Mouse (Mus musculus) CH12.LX (cell line): ENCODE results near the gene Cyth4. TPM values are rescaled to one million over a fixed set of nuclear protein-coding genes. Genes with fewer than 3 reads are reported as not detected.
A peak's percentile ranks its signal among the peaks of the same experiment; 100 is the strongest.

ENCODE experiments used
- DNase-seq: peaks from one replicate; pipeline ENCODE4 v3.0.0-alpha.2; 2013; ENCODE audit errors: extremely low read depth
- H3K27ac ChIP-seq: 2 replicates; pipeline ENCODE4 v1.5.1; 2012; ENCODE audit warnings: low read depth, mild to moderate bottlenecking, control low read depth, moderate library complexity; ENCODE audit not compliant: insufficient read depth
- H3K27me3 ChIP-seq: replicated peaks from 2 replicates; pipeline ENCODE3; 2012; ENCODE audit warnings: inconsistent platforms
- H3K36me3 ChIP-seq, 2 experiments: replicated peaks in 1 of 2; 2 replicates each; pipeline versions ENCODE3 to v1.6.1; 2012; ENCODE audit warnings: inconsistent platforms in 1 of 2, low read length in 1 of 2, mild to moderate bottlenecking in 1 of 2, mixed read lengths in 1 of 2, moderate library complexity in 1 of 2; ENCODE audit not compliant: control insufficient read depth in 1 of 2, insufficient read depth in 1 of 2
- H3K4me1 ChIP-seq, 2 experiments: 2 replicates each; pipeline ENCODE4 v1.6.1; 2012; ENCODE audit warnings: inconsistent platforms in 1 of 2, moderate library complexity in 1 of 2; ENCODE audit not compliant: insufficient read depth in 2 of 2, control insufficient read depth in 1 of 2
- H3K4me2 ChIP-seq: 2 replicates; pipeline ENCODE4 v1.6.1; 2012; ENCODE audit warnings: low read depth, mild to moderate bottlenecking, control low read depth; ENCODE audit not compliant: poor library complexity, insufficient read depth, severe bottlenecking
- H3K4me3 ChIP-seq, 3 experiments: fragments of 150-350 bp in 1 of 3; sonication (generic) in 1 of 3; replicated peaks in 1 of 3; 2 replicates each; pipeline versions ENCODE3 to v1.5.1; 2011 to 2012; ENCODE audit warnings: low read depth in 2 of 3, low read length in 2 of 3, mild to moderate bottlenecking in 2 of 3, moderate library complexity in 2 of 3, control low read depth in 1 of 3, improper control_type of control experiment in 1 of 3, inconsistent platforms in 1 of 3, mixed read lengths in 1 of 3; ENCODE audit not compliant: poor library complexity in 1 of 3
- H3K79me2 ChIP-seq: replicated peaks from 2 replicates; pipeline ENCODE4 v1.6.1; 2012; ENCODE audit warnings: mild to moderate bottlenecking, moderate library complexity; ENCODE audit not compliant: control insufficient read depth, poor library complexity, insufficient read depth, severe bottlenecking; ENCODE audit errors: extremely low read depth
- H3K9ac ChIP-seq: 2 replicates; pipeline ENCODE4 v1.6.1; 2012; ENCODE audit warnings: low read depth, mild to moderate bottlenecking, control low read depth, moderate library complexity; ENCODE audit not compliant: insufficient read depth
- H3K9me3 ChIP-seq: replicated peaks from 2 replicates; pipeline ENCODE3; 2012; ENCODE audit warnings: low read length, inconsistent platforms, mixed read lengths
- CTCF ChIP-seq, 2 experiments: IDR thresholded peaks in 1 of 2; conservative IDR thresholded peaks in 1 of 2; 2 replicates each; pipeline ENCODE4 v1.5.1; 2011 to 2012; ENCODE audit warnings: low read depth in 2 of 2, low read length in 2 of 2, improper control_type of control experiment in 1 of 2, inconsistent platforms in 1 of 2, mild to moderate bottlenecking in 1 of 2, moderate library complexity in 1 of 2
- E2F4 ChIP-seq: IDR thresholded peaks from 2 replicates; pipeline ENCODE4 v1.6.1; 2011; ENCODE audit warnings: low read depth, low read length, improper control_type of control experiment; ENCODE audit not compliant: insufficient replicate concordance
- ELF1 ChIP-seq: IDR thresholded peaks from 2 replicates; pipeline ENCODE4 v1.6.1; 2014; ENCODE audit warnings: low read depth, mild to moderate bottlenecking, inconsistent platforms, low read length, improper control_type of control experiment
- HCFC1 ChIP-seq: IDR thresholded peaks from 2 replicates; pipeline ENCODE4 v1.6.1; 2012; ENCODE audit warnings: low read depth, mild to moderate bottlenecking, inconsistent platforms, low read length, improper control_type of control experiment
- IRF4 ChIP-seq: IDR thresholded peaks from 2 replicates; pipeline ENCODE4 v1.6.1; 2014; ENCODE audit warnings: low read depth, mild to moderate bottlenecking, inconsistent platforms, low read length, improper control_type of control experiment
- JUND ChIP-seq: conservative IDR thresholded peaks from 2 replicates; pipeline ENCODE4 v1.6.1; 2011; ENCODE audit warnings: low read depth, low read length, improper control_type of control experiment
- KAT2A ChIP-seq: IDR thresholded peaks from 2 replicates; pipeline ENCODE4 v1.6.1; 2012; ENCODE audit warnings: low read length, improper control_type of control experiment, inconsistent platforms; ENCODE audit not compliant: insufficient replicate concordance
- MAX ChIP-seq: IDR thresholded peaks from 2 replicates; pipeline ENCODE4 v1.6.1; 2011; ENCODE audit warnings: low read length, improper control_type of control experiment
- MXI1 ChIP-seq: IDR thresholded peaks from 2 replicates; pipeline ENCODE4 v1.6.1; 2011; ENCODE audit warnings: mild to moderate bottlenecking, low read depth, low read length, improper control_type of control experiment
- MYC ChIP-seq: IDR thresholded peaks from 2 replicates; pipeline ENCODE4 v1.6.1; 2011; ENCODE audit warnings: low read depth, mild to moderate bottlenecking, improper control_type of control experiment, low read length
- NRF1 ChIP-seq: IDR thresholded peaks from 2 replicates; pipeline ENCODE4 v1.6.1; 2014; ENCODE audit warnings: low read depth, mild to moderate bottlenecking, inconsistent platforms, low read length, improper control_type of control experiment, moderate library complexity
- PAX5 ChIP-seq: IDR thresholded peaks from 2 replicates; pipeline ENCODE4 v1.6.1; 2012; ENCODE audit warnings: low read length, inconsistent platforms, mixed read lengths
- POLR2A ChIP-seq: IDR thresholded peaks from 2 replicates; pipeline ENCODE4 v1.6.1; 2011; ENCODE audit warnings: low read depth, mild to moderate bottlenecking, improper control_type of control experiment, low read length
- POLR2AphosphoS2 ChIP-seq: IDR thresholded peaks from 2 replicates; pipeline ENCODE4 v1.6.1; 2011; ENCODE audit warnings: low read depth, low read length, improper control_type of control experiment
- RAD21 ChIP-seq: IDR thresholded peaks from 2 replicates; pipeline ENCODE4 v1.6.1; 2011; ENCODE audit warnings: low read depth, mild to moderate bottlenecking, low read length, improper control_type of control experiment, moderate library complexity
- RCOR1 ChIP-seq: conservative IDR thresholded peaks from 2 replicates; pipeline ENCODE4 v1.6.1; 2012; ENCODE audit warnings: low read depth, mild to moderate bottlenecking, inconsistent platforms, low read length, improper control_type of control experiment
- TBP ChIP-seq: conservative IDR thresholded peaks from 2 replicates; pipeline ENCODE4 v1.6.1; 2011; ENCODE audit warnings: low read depth, low read length, improper control_type of control experiment
- UBTF ChIP-seq: IDR thresholded peaks from 2 replicates; pipeline ENCODE4 v1.6.1; 2012; ENCODE audit warnings: low read depth, mild to moderate bottlenecking, inconsistent platforms, low read length, improper control_type of control experiment, moderate library complexity
- USF1 ChIP-seq: IDR thresholded peaks from 2 replicates; pipeline ENCODE4 v1.6.1; 2014; ENCODE audit warnings: low read depth, mild to moderate bottlenecking, inconsistent platforms, low read length, improper control_type of control experiment
- USF2 ChIP-seq: conservative IDR thresholded peaks from 2 replicates; pipeline ENCODE4 v1.6.1; 2011; ENCODE audit warnings: low read depth, low read length, improper control_type of control experiment
- ZC3H11A ChIP-seq: IDR thresholded peaks from 2 replicates; pipeline ENCODE4 v1.6.1; 2012; ENCODE audit warnings: low read depth, mild to moderate bottlenecking, inconsistent platforms, low read length, improper control_type of control experiment
- ZKSCAN1 ChIP-seq: IDR thresholded peaks from 2 replicates; pipeline ENCODE4 v1.6.1; 2012; ENCODE audit warnings: low read depth, inconsistent platforms, low read length, improper control_type of control experiment, borderline replicate concordance
- ZMIZ1 ChIP-seq: IDR thresholded peaks from 2 replicates; pipeline ENCODE4 v1.6.1; 2012; ENCODE audit warnings: low read depth, mild to moderate bottlenecking, inconsistent platforms, low read length, improper control_type of control experiment
- dilution Hi-C: fragments of 300-500 bp; cut with MboI; formaldehyde crosslinking; loops from 2 replicates; pipeline ENCODE4 v1.14.3; 2020; ENCODE audit warnings: low sequenced_read_pairs; ENCODE audit not compliant: extremely low pct_unique_long_range_greater_than_20kb, extremely low pct_ligation_motif_present
- in situ Hi-C: fragments of 300-500 bp; cut with MboI; formaldehyde crosslinking; loops from 3 replicates; pipeline ENCODE4 v1.14.3; 2019; ENCODE audit warnings: low sequenced_read_pairs, low pct_ligation_motif_present, low pct_unique_long_range_greater_than_20kb, mixed read lengths
- polyA plus RNA-seq: library from polyadenylated mRNA; unstranded; fragments of >175 nt; gene quantifications from 2 replicates; pipeline ENCODE4 v1.2.1, GENCODE M21; 2012; ENCODE audit warnings: low read depth; ENCODE audit not compliant: insufficient read length
- total RNA-seq, 2 experiments: library from RNA; depleted of rRNA; stranded (reverse); fragments of 300-350 nt in 1 of 2; fragments of >200 nt in 1 of 2; gene quantifications; 2 replicates each; pipeline ENCODE4 v1.2.3; 2012 to 2014

The Cyth4 gene
- total and polyA plus RNA-seq, 3 experiments = 39.2 to 75.3 (median 42.2) TPM

- TF ChIP-seq MYC (peak; percentile 86), KAT2A (0 out of 2 replicates have a peak, but pooled peaks have one; percentile 71), NRF1 (no peak), MXI1 (peak; percentile 72; the same call in 1 of the 2 replicates), HCFC1 (peak; percentile 22; the same call in 1 of the 2 replicates), USF2 (no peak), RAD21 (no peak), POLR2AphosphoS2 (no peak)
Observed at GRCm38 (mm10) chr15:78605371-78605791, 8.5 kb downstream of the Cyth4 start (continued).

- peaks cover 12% of the 10 kb centered on the region for H3K9me3 ChIP-seq
- H3K79me2 ChIP-seq = no peaks in the 10 kb centered on the region
- H3K27ac ChIP-seq = peak overlapping the region; percentile 51; the same call in 1 of the 2 replicates
- H3K36me3 ChIP-seq = peaks cover 71 to 96% of the 10 kb centered on the region in 2 experiments
- no peak for DNase-seq
- in situ Hi-C loops (no loop called here), dilution Hi-C loops (no loop called here)
- no peaks in the 10 kb centered on the region for H3K27me3 ChIP-seq
- no peak overlapping the region for H3K9ac ChIP-seq
- no peak overlapping the region for H3K4me3 ChIP-seq
- no peak for TF ChIP-seq RCOR1
- TF ChIP-seq POLR2A = no peak
- TF ChIP-seq RAD21 = no peak
- no peak for TF ChIP-seq IRF4
- no peak for TF ChIP-seq CTCF (conservative IDR thresholded peaks at IDR 0.05 in 1 of 2, IDR thresholded peaks at IDR 0.05 in 1 of 2; ENCODE audit: low read depth in 2 of 2, low read length in 2 of 2)
- no peak for TF ChIP-seq ZC3H11A
- no peak for TF ChIP-seq ZMIZ1
- TF ChIP-seq KAT2A = no peak
- no peak for TF ChIP-seq JUND
- no peak for TF ChIP-seq MAX
- TF ChIP-seq USF2 = no peak
- TF ChIP-seq ZKSCAN1 = no peak
- TF ChIP-seq MYC = no peak
- TF ChIP-seq UBTF = no peak
- TF ChIP-seq TBP = no peak
- no peak for TF ChIP-seq USF1
- no peak for TF ChIP-seq ELF1
- TF ChIP-seq PAX5 = no peak
- TF ChIP-seq MXI1 = no peak
- no peak for TF ChIP-seq E2F4
- peaks cover 45 to 77% of the 10 kb centered on the region in 2 experiments for H3K4me1 ChIP-seq
- H3K4me2 ChIP-seq = no peak overlapping the region
Observed at GRCm38 (mm10) chr15:78606059-78606458, 9.2 kb downstream of the Cyth4 start.
